Mouse (Mus musculus) cerebellum, adult 9-11 months (tissue): ENCODE results near the gene Nr6a1.

Experiments used
- DNase-seq: peaks from one replicate; pipeline ENCODE4 v3.0.0; 2022

The Nr6a1 gene

DNA sequence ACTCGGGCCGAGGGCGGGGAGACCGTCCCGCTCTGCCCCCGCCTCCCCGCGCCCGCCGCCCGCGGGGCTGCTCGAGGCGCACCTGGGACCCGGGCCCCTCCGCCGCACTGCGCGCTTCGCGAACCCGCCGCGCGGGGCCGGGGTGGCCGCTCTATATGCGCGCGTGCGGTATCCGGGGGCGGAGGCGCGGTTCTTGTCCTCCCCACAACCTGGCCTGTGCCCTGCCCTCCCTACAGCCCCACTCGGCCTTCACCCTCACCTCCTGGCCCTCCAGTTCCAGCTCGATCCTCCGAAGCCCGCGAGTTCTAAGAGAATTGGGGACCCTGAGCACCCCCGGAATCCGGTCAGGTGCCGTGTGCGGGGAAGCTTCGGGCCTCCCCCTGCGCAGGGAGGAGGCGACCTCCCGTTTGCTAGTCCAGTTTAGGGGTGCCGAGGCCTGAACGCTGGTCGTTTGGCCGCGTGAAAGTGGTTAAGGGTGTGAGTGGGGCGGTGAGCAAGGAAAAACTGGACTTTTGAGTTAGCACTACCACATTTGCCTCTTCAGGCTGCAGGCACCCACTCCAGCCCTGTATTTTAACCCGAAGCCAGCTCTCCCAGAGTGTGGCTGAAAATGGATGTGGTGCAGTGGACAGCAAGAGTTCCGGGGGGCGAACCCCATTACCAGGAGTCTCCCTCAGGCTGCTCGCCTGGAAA, 215.3 kb downstream of the Nr6a1 start:
- no peak for DNase-seq

- DNase-seq: no peak
Observed at GRCm38 (mm10) chr2:38711421-38711861, 216.0 kb downstream of the Nr6a1 start.

GRCm38 (mm10) chr2:38710304-38711241, 216.9 kb downstream of the Nr6a1 start:
- DNase-seq: no peak

DNA sequence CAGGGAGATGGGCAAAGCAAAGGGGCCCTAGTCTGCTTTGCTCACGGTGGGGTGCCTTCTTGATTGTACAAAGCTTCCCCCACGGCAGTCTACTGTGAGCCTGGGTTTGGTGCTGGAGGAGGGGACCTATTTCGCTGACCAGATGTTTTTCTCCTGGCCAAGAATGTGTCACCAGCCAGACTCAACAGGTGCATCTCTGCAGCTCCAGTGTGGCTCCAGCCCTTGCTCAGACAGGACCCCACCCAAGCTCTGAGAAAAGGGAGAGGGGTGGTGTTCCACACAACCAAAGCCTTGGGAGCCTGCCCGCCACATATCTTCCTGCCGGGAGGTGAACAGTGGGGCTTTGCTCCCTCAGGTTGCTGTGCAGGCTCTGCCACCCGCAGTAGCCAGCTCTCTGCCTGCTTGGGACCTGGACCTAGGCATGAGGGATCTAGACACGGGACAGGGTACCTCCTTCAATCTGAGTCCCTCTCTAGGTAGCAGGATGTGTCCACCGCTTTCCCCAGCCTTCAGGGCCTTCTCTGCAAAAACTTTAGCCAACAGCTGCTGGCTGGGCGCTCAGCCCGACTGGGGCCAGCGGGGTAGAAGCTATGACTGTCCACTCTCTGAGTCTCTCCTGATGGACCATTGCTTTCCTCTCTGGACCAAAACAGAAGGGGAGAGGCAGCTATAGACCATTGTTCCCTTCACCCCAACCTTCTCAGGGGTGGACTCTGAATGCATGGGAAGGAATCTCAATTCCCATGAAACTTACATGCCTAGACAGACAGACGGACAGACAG, 218.4 kb downstream of the Nr6a1 start:
- DNase-seq: no peak

- DNase-seq: no peak
Observed at GRCm38 (mm10) chr2:38706661-38707060, 220.8 kb downstream of the Nr6a1 start.

DNA sequence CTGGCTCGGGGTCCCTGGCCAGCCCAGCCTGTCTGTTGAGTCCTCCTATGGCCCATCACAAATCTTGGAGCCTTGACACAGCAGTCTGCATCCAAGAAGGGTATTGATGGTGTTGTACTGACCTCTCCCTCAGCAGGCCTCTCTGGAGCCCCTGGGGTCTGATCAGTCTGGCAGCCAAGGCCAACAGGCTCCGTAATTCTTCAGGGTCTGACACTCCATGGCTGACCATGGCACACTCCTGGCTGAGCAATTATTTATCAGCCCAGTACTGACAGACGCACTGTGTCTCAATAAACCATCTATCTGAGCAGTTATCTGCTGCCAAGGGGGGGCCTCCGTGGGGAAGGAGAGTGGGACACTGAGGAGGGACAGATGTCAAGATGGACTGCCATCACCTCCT, 222.5 kb downstream of the Nr6a1 start:
- DNase-seq: no peak

GRCm38 (mm10) chr2:38704336-38704735, 223.2 kb downstream of the Nr6a1 start:
- no peak for DNase-seq

GRCm38 (mm10) chr2:38700177-38700576, 227.3 kb downstream of the Nr6a1 start:
- no peak for DNase-seq

DNA sequence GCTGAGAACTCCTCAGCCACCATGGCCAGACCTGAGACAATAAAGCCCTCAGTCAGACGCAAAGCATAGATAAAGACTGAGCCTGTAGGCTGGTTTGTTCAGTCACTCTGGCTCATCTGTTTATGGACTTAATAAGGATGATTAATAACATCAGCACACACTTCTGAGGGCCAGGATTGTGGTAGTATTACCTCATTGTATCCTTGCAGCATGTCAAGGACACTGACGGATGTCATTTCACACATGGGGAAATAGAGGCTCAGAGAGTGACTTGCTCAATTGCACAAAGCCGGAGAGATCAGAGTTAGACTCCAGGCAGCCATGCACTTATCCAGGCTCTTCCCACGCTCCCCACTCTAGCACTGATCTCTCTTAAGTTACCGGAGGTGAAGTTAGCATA, 228.9 kb downstream of the Nr6a1 start:
- DNase-seq: no peak

GRCm38 (mm10) chr2:38697128-38698120, 230.1 kb downstream of the Nr6a1 start:
- DNase-seq: no peak

DNA sequence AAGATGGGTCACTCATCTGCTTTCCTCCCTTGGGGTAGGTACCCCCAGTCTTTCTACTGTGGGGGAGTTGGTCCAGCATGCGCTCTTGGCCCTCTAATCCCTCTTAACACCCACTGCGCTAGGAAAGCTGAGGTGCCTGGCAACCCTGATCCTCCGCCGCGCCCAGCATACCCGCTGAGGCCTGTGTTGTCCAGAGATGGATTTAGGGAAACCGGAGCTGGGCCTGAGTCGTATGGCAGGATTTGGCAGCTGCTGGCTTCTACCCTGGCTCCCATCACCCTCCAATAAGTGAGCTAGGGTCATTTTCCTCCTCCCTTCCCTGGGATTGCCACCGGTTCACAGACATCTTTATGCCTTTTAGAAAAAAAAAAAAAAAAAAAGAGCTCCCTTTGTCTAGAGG, 231.7 kb downstream of the Nr6a1 start:
- no peak for DNase-seq

DNA sequence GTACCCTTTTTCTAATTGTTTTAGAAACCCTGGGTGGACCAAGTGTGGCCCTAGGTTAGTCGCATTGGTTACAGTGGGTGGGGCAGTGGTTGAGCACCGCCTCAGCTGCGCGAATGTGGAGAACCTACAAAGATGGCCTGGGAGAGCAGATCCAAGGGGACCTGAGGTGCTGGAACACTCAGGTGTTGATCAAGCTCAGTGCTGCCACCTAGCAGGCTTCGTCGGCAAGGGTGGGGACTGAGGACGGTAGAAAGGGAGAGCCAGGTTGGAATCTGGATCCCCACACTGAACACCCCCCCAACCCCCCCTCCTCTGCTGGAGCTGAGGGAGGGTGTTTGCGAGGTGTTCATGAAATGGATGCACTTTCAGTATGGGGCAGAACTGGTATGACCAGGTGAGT, 235.9 kb downstream of the Nr6a1 start:
- DNase-seq: peak; percentile 37

- DNase-seq: no peak
Observed at GRCm38 (mm10) chr2:38689881-38690280, 237.6 kb downstream of the Nr6a1 start.

- DNase-seq: peak; percentile 24
Observed at GRCm38 (mm10) chr2:38688791-38689520, 238.5 kb downstream of the Nr6a1 start.

- DNase-seq: no peak
Observed at GRCm38 (mm10) chr2:38685746-38686145, 241.7 kb downstream of the Nr6a1 start.

GRCm38 (mm10) chr2:38683083-38683482, 244.4 kb downstream of the Nr6a1 start:
- DNase-seq: no peak

DNA sequence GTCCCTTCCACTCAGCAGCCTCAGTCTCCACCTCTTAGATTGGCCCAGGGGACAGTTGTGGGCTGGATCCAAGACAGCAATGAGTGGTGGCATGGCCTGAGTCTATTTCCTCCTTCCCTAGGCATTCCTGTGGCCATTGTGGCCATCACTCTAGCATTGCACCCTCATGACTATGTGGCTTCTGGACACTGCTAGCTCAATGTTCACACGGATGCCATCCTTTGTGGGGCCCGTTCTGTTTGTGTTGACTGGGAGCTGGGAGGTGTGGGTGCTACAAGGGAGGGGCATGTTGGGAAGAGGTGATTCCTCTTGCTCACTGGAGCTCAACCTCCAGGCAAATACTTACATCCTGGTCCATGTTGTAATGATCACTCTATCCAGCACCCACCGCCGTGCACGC, 245.3 kb downstream of the Nr6a1 start:
- no peak for DNase-seq

- DNase-seq: no peak
Observed at GRCm38 (mm10) chr2:38678947-38679346, 248.5 kb downstream of the Nr6a1 start.

- DNase-seq: peak; percentile 31
Observed at GRCm38 (mm10) chr2:38675366-38675969, 252.0 kb downstream of the Nr6a1 start.
